Mouse (Mus musculus): ENCODE data around the gene Cldn6. TPM values are rescaled to one million over a fixed set of nuclear protein-coding genes. Genes with fewer than 3 reads are reported as not detected.

The Cldn6 gene
- polyA plus RNA-seq, 1 experiment from 2014 or later, result 0.38 TPM

- H3K27me3 ChIP-seq, result no peaks in the 10 kb centered on the region
- H3K36me3 ChIP-seq, result no peaks in the 10 kb centered on the region
- WGBS, result 77% methylated on average over 1 of the region's 1 CpGs
- H3K27ac ChIP-seq (replicated peaks), result no peak overlapping the region
- no peak overlapping the region for H3K4me2 ChIP-seq
- no peaks in the 10 kb centered on the region for H3K9me3 ChIP-seq
- H3K4me1 ChIP-seq (replicated peaks), result peaks cover 13% of the 10 kb centered on the region
- H3K9ac ChIP-seq, result no peak overlapping the region
- ATAC-seq (ENCODE audit: low FRiP score, low read depth), result no peak
- no peak overlapping the region for H3K4me3 ChIP-seq
These were observed 51.4 kb downstream of the Cldn6 start for GRCm38 (mm10) chr17:23730441-23730840.

Other genes starting within 250 kb of the Cldn6 start
- gene Vmn2r117, start 199.6 kb upstream of the Cldn6 start, polyA plus RNA-seq (2015; fragmentation: Nextera tagmentation; extraction: Ambion mirVana), result not detected in 2 replicates
- gene Zfp213, start 115.0 kb upstream of the Cldn6 start, polyA plus RNA-seq (2015; fragmentation: Nextera tagmentation; extraction: Ambion mirVana), result 17.3 and 19.8 TPM in 2 replicates
- gene Zfp13, start 79.8 kb upstream of the Cldn6 start, polyA plus RNA-seq (2015; fragmentation: Nextera tagmentation; extraction: Ambion mirVana), result 24.3 and 29.3 TPM in 2 replicates
- 0.05 and 0.25 TPM in 2 replicates for gene Zscan10, start 78.4 kb upstream of the Cldn6 start, polyA plus RNA-seq (2015; fragmentation: Nextera tagmentation; extraction: Ambion mirVana)
- 1.7 TPM in 2 replicates for gene Mmp25, start 34.0 kb upstream of the Cldn6 start, polyA plus RNA-seq (2015; fragmentation: Nextera tagmentation; extraction: Ambion mirVana)
- 0.13 TPM in 1 of 2 replicates, not detected in the other for gene Bicdl2, start 18.7 kb upstream of the Cldn6 start, polyA plus RNA-seq (2015; fragmentation: Nextera tagmentation; extraction: Ambion mirVana)
- gene Hcfc1r1, start 5.7 kb upstream of the Cldn6 start, polyA plus RNA-seq (2015; fragmentation: Nextera tagmentation; extraction: Ambion mirVana), result 127 and 138 TPM in 2 replicates
- 40.5 and 43.5 TPM in 2 replicates for gene Thoc6, start 5.4 kb upstream of the Cldn6 start, polyA plus RNA-seq (2015; fragmentation: Nextera tagmentation; extraction: Ambion mirVana)
- gene Tnfrsf12a, start 1.8 kb upstream of the Cldn6 start, polyA plus RNA-seq (2015; fragmentation: Nextera tagmentation; extraction: Ambion mirVana), result 3.3 and 5.3 TPM in 2 replicates
- 1.2 and 1.8 TPM in 2 replicates for gene Cldn9, start 4.8 kb downstream of the Cldn6 start, polyA plus RNA-seq (2015; fragmentation: Nextera tagmentation; extraction: Ambion mirVana)
- gene 1520401A03Rik, start 43.5 kb downstream of the Cldn6 start, polyA plus RNA-seq (2015; fragmentation: Nextera tagmentation; extraction: Ambion mirVana), result 0.13 and 0.41 TPM in 2 replicates
- gene Pkmyt1, start 47.1 kb downstream of the Cldn6 start, polyA plus RNA-seq (2015; fragmentation: Nextera tagmentation; extraction: Ambion mirVana), result 19.8 and 21.8 TPM in 2 replicates
- 67.0 and 75.2 TPM in 2 replicates for gene Paqr4, start 61.6 kb downstream of the Cldn6 start, polyA plus RNA-seq (2015; fragmentation: Nextera tagmentation; extraction: Ambion mirVana)
- 1.5 TPM in 2 replicates for gene Kremen2, start 66.6 kb downstream of the Cldn6 start, polyA plus RNA-seq (2015; fragmentation: Nextera tagmentation; extraction: Ambion mirVana)
- gene Flywch1, start 92.4 kb downstream of the Cldn6 start, polyA plus RNA-seq (2015; fragmentation: Nextera tagmentation; extraction: Ambion mirVana), result 204 and 209 TPM in 2 replicates
- gene Flywch2, start 106.8 kb downstream of the Cldn6 start, polyA plus RNA-seq (2015; fragmentation: Nextera tagmentation; extraction: Ambion mirVana), result 79.4 and 83.9 TPM in 2 replicates
- 480 and 502 TPM in 2 replicates for gene Srrm2, start 111.3 kb downstream of the Cldn6 start, polyA plus RNA-seq (2015; fragmentation: Nextera tagmentation; extraction: Ambion mirVana)
- gene Elob, start 149.9 kb downstream of the Cldn6 start, polyA plus RNA-seq (2015; fragmentation: Nextera tagmentation; extraction: Ambion mirVana), result 1,257 and 1,293 TPM in 2 replicates
- 0.17 and 0.35 TPM in 2 replicates for gene Prss33, start 156.8 kb downstream of the Cldn6 start, polyA plus RNA-seq (2015; fragmentation: Nextera tagmentation; extraction: Ambion mirVana)
- gene Prss32, start 164.6 kb downstream of the Cldn6 start, polyA plus RNA-seq (2015; fragmentation: Nextera tagmentation; extraction: Ambion mirVana), result not detected in 2 replicates
- 1.3 and 1.8 TPM in 2 replicates for gene Prss41, start 164.9 kb downstream of the Cldn6 start, polyA plus RNA-seq (2015; fragmentation: Nextera tagmentation; extraction: Ambion mirVana)
- gene Prss21, start 188.8 kb downstream of the Cldn6 start, polyA plus RNA-seq (2015; fragmentation: Nextera tagmentation; extraction: Ambion mirVana), result not detected in 2 replicates
- gene Dcpp1, start 201.6 kb downstream of the Cldn6 start, polyA plus RNA-seq (2015; fragmentation: Nextera tagmentation; extraction: Ambion mirVana), result not detected in 2 replicates
- not detected in 2 replicates for gene Dcpp2, start 201.6 kb downstream of the Cldn6 start, polyA plus RNA-seq (2015; fragmentation: Nextera tagmentation; extraction: Ambion mirVana)
- gene Dcpp3, start 238.2 kb downstream of the Cldn6 start, polyA plus RNA-seq (2015; fragmentation: Nextera tagmentation; extraction: Ambion mirVana), result not detected in 2 replicates

Measured in hindbrain, embryonic 15.5 days (tissue).